Mouse (Mus musculus) macrophage (primary cell): ENCODE data around the gene Kcnmb2. TPM values are rescaled to one million over a fixed set of nuclear protein-coding genes. Genes with fewer than 3 reads are reported as not detected.

Experiments
- H3K27ac ChIP-seq: fragments of 350-480 bp; formaldehyde crosslinking; 2 replicates; pipeline ENCODE4 v1.9.0; 2021
- H3K36me3 ChIP-seq: fragments of 350-480 bp; formaldehyde crosslinking; 2 replicates; pipeline ENCODE4 v1.9.0; 2021; ENCODE audit errors: inconsistent target
- H3K4me3 ChIP-seq: fragments of 350-480 bp; formaldehyde crosslinking; 2 replicates; pipeline ENCODE4 v1.9.0; 2021; ENCODE audit errors: inconsistent target
- H3K79me2 ChIP-seq: fragments of 350-480 bp; formaldehyde crosslinking; 2 replicates; pipeline ENCODE4 v1.9.0; 2021; ENCODE audit errors: inconsistent target
- WGBS: methylation state at CpG from one replicate; pipeline ENCODE4 v1.1.7; 2026; ENCODE audit warnings: inconsistent platforms; ENCODE audit not compliant: missing documents; 5-methylcytosine and 5-hydroxymethylcytosine counted together
- polyA plus RNA-seq: library from polyadenylated mRNA; stranded (reverse); fragments of 250-400 nt; gene quantifications from 3 replicates; pipeline ENCODE4 v1.2.4, GENCODE M21; 2018; ENCODE audit warnings: inconsistent platforms

The Kcnmb2 gene
- polyA plus RNA-seq, 1 experiment from 2014 or later = not detected

DNA sequence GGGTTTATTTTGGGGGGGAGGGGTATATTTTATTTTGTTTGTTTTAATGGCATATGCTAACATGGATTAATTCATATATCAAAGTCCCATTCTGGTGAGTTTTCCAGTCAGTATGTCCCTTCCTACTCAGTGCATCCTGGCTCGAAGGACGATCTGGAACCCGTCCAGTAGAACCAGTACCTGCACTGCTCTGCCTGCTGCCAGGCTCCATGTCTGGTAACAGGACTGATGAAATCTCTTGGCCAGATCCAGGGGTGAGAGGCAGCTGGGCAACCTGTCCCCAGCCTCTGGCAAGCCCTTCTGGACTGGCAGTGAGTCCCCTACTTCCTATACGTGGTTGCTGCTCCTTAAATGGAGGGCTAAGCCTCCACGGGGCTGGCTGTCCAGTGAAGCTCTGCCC, 57.5 kb downstream of the Kcnmb2 start:
- Histone ChIP-seq H3K27ac (no peak overlapping the region), H3K36me3 (no peaks in the 10 kb centered on the region), H3K4me3 (no peak overlapping the region), H3K79me2 (no peaks in the 10 kb centered on the region)
- WGBS = 76% methylated on average over 5 of the region's 5 CpGs

DNA sequence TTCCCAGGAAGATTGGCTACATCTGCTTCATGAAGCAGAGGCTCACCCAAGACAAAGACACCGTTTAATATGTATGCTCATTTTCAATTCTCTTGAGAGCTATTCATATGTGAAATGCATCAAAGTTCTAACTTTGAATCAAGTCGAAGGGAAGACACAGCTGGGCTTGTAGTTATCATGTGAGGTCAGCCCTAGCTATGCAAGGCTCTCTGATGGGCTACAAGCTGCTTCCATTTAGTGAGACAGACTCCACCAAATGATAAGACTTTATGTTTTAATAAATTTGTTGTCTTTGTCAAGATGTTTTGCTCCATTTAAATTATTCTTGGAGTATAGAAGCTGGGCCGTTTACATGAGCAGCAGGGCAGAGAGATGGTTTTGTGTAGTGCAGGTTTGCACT, 58.9 kb downstream of the Kcnmb2 start:
- WGBS = 73% methylated on average over 3 of the region's 3 CpGs
- H3K4me3 ChIP-seq = no peak overlapping the region
- no peaks in the 10 kb centered on the region for H3K36me3 ChIP-seq
- no peak overlapping the region for H3K27ac ChIP-seq
- no peaks in the 10 kb centered on the region for H3K79me2 ChIP-seq

DNA sequence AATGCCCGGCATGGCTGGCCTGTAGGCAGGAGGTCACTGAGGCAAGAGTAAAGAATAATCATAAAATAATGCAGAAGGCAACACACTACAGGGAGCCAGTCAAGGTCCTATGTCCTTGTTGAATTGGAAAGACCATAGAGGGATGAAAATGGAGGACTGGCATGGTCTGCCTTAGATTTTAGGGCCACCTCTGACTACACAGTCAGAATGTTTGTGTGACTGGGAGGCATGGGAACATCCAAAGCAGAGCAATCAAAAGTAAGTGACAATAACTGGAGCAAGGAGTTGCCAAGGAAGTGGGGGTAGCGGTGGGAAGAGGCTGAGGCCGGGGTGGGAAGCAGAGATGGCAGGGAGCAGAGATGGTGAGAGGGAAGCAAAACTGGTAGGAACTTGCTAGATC, 60.8 kb downstream of the Kcnmb2 start:
- no peaks in the 10 kb centered on the region for H3K79me2 ChIP-seq
- 95% methylated on average over 3 of the region's 3 CpGs for WGBS
- H3K27ac ChIP-seq = no peak overlapping the region
- H3K4me3 ChIP-seq = no peak overlapping the region
- H3K36me3 ChIP-seq = no peaks in the 10 kb centered on the region

DNA sequence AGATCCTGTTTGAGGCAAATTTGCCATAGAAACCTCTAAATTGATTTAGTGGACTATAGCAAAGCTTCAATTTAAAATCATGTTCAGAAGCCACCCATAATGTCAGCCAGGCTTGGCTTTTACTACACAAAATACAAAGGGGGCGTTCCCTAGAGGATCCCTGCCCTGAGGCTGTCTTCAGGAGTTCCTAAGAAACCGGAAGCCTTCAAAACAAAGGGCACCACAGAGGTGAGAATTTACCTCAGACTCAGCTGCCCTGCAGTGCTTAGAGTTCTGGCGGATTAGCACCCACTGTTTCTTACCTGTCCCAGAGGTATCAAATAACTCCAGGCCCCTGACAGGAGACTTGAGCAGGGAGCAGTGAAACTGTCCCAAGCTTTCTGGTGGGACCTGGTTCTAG, 77.4 kb downstream of the Kcnmb2 start:
- no peaks in the 10 kb centered on the region for H3K36me3 ChIP-seq
- H3K79me2 ChIP-seq = no peaks in the 10 kb centered on the region
- 37% methylated on average over 3 of the region's 3 CpGs for WGBS
- H3K27ac ChIP-seq = no peak overlapping the region
- H3K4me3 ChIP-seq = no peak overlapping the region

DNA sequence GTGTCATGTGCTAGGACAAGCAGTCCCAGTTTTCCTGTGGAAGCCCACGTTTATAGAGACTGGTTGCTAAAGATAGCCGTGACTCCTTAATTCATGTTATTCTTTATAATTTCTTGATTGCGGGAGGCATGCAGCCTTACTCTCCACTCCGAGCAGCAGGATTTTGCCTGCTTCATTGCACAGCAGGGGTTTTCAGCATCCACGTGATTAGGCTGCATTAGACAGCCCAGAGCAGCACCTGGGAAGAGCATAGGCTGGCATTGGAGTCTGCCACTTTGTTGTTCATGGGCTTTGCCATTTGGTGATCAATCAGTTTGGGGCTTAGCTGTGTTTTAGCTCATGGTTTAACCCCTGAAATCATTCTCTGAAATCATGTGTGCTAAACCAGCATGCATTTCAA, 80.1 kb downstream of the Kcnmb2 start:
- 79% methylated on average over 5 of the region's 5 CpGs for WGBS
- Histone ChIP-seq H3K36me3 (no peaks in the 10 kb centered on the region), H3K27ac (no peak overlapping the region), H3K79me2 (no peaks in the 10 kb centered on the region), H3K4me3 (no peak overlapping the region)

DNA sequence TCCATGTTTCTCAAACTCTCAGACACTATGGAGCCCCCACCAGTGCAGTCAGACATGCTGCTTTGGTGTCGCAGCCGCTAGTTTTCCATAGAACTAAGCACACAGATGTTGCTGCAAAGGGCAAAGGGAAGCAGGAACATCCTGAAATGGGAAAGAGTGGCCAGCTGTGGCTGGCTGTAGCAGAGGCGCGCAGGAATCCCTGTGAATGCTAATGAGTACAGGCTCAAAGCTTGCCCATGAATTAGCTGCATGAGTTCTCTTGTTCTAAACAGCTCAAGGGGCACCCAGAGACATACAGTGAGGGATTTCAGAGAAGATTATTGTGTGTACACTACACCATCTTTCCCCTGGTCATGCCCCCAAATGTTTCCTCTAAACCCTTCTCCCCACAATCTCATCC, 82.8 kb downstream of the Kcnmb2 start:
- H3K79me2 ChIP-seq = no peaks in the 10 kb centered on the region
- 91% methylated on average over 4 of the region's 4 CpGs for WGBS
- H3K4me3 ChIP-seq = no peak overlapping the region
- no peak overlapping the region for H3K27ac ChIP-seq
- H3K36me3 ChIP-seq = no peaks in the 10 kb centered on the region

DNA sequence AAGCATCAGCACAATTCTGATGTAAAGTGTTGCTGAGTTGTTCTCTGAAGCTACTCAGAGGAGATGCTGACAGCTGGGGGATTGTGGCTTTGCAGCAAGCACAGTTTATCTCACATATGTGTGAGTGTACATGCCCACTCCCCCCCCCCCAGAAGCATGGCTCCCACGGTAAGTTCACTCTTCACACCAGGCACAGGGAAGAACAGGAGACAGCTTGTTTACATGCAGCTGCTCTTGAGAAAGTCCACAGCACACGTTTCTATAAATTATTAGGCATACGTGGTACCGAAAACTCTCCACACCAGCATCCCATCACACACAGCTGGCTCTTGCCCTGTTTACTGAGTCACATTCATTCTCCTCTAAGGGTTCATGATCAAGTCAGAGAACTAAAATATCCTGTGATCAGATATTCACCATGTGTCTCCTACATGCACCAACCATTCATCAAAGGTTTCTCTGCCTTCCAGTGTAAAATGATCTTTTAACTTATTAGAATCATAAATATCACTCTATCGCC, 89.3 kb downstream of the Kcnmb2 start:
- Histone ChIP-seq H3K4me3 (no peak overlapping the region), H3K36me3 (no peaks in the 10 kb centered on the region), H3K79me2 (no peaks in the 10 kb centered on the region), H3K27ac (no peak overlapping the region)
- WGBS = 84% methylated on average over 5 of the region's 5 CpGs

DNA sequence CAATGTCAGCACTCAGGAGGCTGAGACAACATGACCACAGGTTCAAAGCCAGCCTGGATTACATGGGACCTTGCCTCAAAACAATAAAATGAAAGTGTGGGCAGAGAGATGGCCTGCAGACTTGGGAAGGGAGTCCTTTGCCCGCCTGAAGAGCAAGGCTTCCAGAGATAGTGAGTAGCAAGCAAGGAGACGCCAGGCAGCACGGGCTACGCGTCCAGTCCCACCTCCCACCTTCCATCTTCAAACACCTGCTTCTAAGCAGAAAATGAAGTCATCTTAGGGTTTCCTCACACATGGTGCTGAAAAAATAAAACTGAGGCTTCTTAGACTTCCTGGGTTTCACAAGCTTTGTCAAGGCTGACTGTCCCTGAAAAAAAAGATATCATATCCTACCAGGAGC, 109.3 kb downstream of the Kcnmb2 start:
- H3K79me2 ChIP-seq = no peaks in the 10 kb centered on the region
- WGBS = 91% methylated on average over 5 of the region's 5 CpGs
- H3K27ac ChIP-seq = no peak overlapping the region
- H3K36me3 ChIP-seq = no peaks in the 10 kb centered on the region
- no peak overlapping the region for H3K4me3 ChIP-seq

DNA sequence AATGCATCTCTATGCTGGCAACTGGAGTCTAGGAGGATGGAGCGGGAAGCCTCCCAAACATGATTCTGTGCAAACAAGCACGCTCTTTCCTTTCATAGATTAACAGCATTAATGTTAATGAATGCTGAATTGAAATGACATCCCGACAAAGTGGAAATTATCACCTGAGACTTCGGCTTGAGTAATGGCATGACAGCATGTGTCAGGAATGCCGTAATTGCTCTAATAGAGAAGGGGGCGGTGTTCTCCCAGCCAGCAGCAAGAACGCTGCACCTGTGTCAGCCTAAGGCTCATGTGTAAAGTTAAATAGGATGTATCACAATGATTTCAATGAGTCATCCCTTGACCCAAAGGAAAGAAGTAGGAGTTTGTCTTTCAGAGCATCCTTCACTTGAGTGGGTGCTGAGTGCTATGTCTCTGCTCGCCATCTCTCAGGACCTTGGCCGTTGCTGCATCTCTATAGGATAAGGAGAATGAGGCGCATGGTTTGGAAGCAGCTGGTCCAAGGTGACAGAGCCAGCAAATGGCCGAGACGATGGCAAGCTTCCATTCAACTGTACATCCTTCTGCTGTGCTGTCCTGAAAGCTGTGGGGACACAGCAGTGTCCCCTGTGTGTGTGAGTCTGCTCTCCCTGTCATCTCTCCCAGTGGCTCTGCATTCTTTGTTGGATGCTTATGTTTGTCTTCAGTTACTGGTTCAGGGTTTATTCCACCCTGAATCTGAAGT, 110.1 kb downstream of the Kcnmb2 start:
- WGBS = 85% methylated on average over 12 of the region's 12 CpGs
- no peak overlapping the region for H3K27ac ChIP-seq
- no peaks in the 10 kb centered on the region for H3K36me3 ChIP-seq
- no peak overlapping the region for H3K4me3 ChIP-seq
- H3K79me2 ChIP-seq = no peaks in the 10 kb centered on the region

DNA sequence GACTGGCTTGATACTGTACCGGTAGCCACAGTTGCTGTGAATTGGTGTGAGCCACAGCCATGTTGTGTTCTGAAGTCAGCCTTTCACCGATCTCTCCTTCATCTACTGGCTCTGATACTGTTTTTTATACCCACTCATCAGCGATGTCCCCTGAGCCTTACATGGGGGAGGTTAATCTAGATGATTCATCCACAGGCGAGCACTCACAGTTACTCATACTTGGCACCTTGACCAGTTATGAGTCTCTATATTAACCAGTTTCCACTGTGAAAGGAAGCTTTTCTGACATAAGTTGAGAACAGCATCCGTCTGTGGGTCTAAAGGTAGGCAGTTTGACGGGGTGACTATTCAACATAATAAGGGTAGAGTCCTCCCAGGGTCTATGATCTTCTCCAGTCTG, 118.7 kb downstream of the Kcnmb2 start:
- H3K79me2 ChIP-seq = no peaks in the 10 kb centered on the region
- no peak overlapping the region for H3K4me3 ChIP-seq
- 91% methylated on average over 6 of the region's 6 CpGs for WGBS
- no peaks in the 10 kb centered on the region for H3K36me3 ChIP-seq
- no peak overlapping the region for H3K27ac ChIP-seq

DNA sequence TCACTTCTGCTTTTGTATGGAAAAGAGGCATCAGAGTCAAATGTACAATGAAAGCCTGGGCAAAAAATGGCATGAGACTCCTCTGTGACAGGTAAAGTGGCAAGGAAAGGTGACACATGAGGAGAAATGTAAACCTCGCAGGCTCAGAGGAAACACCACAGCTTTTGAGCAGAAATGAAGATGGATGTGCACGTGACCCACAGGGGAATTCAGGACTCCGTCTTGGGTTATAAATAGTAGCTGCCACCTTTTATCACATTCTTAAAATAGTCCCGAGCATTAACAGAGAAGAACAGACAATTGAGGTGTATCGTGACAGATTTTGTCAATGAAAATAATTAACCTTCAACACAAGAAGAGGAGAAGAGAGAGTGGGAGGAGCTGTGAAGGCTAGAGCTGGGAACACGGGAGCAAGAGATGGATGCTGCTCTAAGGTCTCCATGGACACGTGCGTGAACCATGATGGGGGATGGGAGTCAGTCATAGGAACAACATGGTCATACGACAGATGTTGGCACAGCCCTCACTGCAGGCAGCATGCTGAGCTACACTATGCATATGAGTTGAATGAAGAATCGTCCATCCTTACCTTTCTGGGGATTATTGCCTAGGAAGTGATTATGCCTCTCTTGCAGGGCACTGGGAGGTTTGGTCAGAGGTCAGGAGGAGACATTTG, 127.2 kb downstream of the Kcnmb2 start:
- WGBS = 88% methylated on average over 10 of the region's 10 CpGs
- Histone ChIP-seq H3K4me3 (no peak overlapping the region), H3K36me3 (no peaks in the 10 kb centered on the region), H3K79me2 (no peaks in the 10 kb centered on the region), H3K27ac (no peak overlapping the region)

DNA sequence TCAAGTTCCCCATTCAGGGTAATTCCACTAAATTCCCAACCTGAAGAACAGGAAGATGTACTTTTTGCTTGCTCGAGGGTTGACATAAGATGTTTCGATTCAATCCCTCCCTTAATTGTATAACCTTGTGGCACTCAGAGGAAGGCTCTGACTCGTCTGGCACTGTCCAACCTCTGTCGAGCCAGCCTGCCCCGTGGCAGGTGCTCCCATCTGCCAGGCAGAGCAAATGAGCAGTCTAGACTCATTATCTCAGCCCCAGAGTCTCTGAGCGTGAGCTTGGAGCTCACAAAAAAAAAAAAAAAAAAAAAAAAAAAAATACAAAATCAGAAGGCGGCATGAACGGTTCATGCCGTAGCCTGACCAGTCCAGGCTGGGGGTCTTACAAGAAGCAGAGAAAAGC, 130.1 kb downstream of the Kcnmb2 start:
- Histone ChIP-seq H3K79me2 (no peaks in the 10 kb centered on the region), H3K36me3 (no peaks in the 10 kb centered on the region), H3K27ac (no peak overlapping the region), H3K4me3 (no peak overlapping the region)
- 87% methylated on average over 8 of the region's 9 CpGs for WGBS

DNA sequence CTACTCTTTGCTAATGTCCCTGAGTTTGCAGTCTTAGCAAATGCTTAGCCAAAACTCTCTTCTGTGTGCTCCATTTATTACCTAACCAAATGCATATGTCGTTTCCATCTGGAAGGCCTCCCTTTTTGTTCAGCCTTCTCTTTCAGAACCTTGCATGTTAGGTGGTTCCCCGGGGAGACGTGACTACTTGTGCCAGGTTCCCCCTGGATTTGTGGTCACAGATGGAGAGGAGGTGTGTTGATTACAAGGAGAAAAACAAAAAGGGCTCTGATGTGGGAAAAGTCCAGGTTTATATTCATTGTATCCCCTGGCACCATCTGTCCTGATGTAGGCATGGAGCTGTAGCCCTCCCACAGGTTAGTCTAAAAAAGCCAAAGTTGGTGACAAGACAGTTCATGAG, 141.5 kb downstream of the Kcnmb2 start:
- Histone ChIP-seq H3K27ac (no peak overlapping the region), H3K4me3 (no peak overlapping the region), H3K36me3 (no peaks in the 10 kb centered on the region), H3K79me2 (no peaks in the 10 kb centered on the region)
- WGBS = 79% methylated on average over 3 of the region's 3 CpGs

DNA sequence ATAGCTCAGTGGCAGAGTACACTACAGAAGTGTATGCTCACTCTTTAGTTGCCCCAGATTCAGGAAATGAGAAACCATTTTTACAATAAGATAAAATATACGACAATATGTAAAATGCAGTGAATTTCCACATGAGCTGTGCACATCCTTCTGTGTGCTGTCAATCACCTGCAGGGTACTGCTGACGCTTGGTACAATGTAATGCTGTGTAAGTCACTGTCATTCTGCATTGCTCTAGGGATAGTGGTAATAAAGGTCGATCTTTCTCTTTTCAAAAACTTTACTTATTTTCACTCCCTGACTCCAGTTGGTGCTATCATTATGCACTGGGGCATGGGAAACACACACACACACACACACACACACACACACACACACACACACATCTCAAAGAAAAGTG, 146.5 kb downstream of the Kcnmb2 start:
- Histone ChIP-seq H3K36me3 (no peaks in the 10 kb centered on the region), H3K4me3 (no peak overlapping the region), H3K79me2 (no peaks in the 10 kb centered on the region), H3K27ac (no peak overlapping the region)
- WGBS = 93% methylated on average over 3 of the region's 3 CpGs

DNA sequence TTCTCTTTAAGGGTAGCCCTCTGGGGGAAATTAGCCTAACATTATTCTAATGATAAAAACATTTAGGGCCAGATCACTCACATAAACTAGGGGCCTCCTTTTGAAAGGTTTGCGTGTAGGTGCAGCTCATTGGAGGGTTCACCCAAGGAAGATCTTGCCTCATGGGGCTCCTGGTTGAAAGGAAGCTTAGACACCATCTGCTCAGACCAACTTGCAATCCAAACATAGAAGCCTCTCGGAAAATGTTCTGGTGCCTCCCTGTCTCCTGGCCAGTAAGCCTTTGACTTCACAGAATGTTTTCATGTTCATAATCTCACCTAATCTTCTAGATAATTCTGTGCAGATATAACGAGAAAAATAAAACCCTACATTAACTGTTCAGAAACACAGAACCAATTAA, 150.3 kb downstream of the Kcnmb2 start:
- H3K36me3 ChIP-seq = no peaks in the 10 kb centered on the region
- no peak overlapping the region for H3K4me3 ChIP-seq
- no peaks in the 10 kb centered on the region for H3K79me2 ChIP-seq
- no peak overlapping the region for H3K27ac ChIP-seq
- WGBS = 94% methylated on average over 3 of the region's 3 CpGs
